Mouse (Mus musculus): Measurements from ENCODE around the gene Dok3. TPM values are rescaled to one million over a fixed set of nuclear protein-coding genes. Genes with fewer than 3 reads are reported as not detected.
A peak's percentile ranks its signal among the peaks of the same experiment; 100 is the strongest.

Gene Dok3
- total RNA-seq, 2 experiments from 2014 or later: 5.0 to 6.5 TPM

DNA sequence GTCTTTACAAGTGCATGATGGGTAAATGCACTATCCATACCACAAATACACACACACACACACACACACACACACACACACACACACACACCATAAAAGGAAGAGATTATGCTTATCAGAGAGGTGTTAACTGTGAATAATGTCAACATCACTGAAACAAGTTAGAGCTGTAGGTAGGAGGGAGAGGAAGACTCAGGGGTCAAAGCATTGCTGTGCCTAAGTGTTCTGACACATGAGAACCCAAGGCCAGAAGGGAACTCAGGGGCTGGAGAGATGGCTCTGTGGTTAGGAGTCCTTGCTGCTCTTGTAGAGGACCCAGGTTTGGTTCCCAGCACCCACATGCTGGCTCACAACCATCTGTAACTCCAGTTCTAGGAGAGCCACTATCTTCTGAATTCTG is 49.2 kb downstream of the Dok3 start:
- DNase-seq (ENCODE audit: low spot score in 2 of 2): no peak

DNA sequence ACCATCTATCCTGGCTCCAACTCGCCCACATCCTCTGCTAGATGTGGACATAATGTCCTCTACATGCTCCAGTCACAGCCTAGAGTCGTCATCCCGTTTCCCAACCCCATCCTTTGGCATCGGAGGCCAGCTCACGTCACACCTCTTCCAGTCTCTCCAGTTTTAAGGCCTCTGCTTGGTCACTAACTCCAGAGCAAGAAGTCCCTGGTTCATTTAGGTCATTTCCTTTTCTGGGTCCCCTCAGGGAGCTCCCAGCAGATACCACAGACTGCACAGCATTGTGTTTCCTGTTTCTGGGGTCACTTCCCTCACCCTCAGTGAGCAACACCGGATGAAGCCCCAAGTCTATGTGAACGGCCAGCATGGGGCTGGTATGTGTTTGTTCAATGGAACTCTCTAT is 50.1 kb downstream of the Dok3 start:
- DNase-seq (ENCODE audit: low spot score in 2 of 2): no peak

DNA sequence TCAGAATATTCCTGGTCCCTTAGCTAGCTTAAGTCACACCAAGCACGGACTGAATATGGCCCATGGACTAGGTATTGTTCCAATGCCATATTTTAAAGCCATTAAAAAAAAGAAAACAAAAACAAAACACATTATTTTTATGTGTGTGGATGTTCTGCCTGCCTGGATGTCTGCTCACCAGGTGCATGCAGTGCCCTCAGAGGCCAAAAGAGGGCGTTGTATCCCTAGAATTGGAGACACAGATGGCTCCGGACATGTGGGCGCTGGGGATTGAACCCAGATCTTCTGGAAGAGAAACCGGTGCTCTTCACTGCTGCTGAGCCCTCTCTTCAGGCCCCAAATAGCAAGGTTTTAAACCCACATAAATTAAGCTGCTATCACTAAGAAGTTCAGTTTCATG is 51.1 kb downstream of the Dok3 start:
- DNase-seq (ENCODE audit: low spot score in 2 of 2): peak; percentile 70 to 73

DNA sequence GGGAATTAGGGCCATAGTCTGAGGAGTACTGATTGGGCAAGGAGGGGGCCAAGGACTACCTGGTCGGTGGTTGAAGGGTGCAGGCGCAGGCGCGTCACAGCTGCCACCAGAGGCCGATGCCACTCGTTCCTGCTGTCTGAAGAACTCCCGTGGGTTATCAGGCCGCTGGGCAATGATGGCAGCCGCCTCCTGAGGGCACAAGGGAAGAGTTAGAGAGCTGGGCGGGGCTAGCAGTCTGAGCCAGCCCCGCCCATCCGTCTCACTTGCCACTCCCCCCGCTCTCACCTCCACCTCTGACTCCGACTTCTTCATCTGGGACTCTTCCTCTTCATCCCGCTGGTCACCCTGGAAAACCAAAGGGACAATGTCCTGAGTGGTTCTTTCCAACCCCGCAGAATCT is 51.6 kb downstream of the Dok3 start:
- DNase-seq (ENCODE audit: low spot score in 2 of 2): no peak

DNA sequence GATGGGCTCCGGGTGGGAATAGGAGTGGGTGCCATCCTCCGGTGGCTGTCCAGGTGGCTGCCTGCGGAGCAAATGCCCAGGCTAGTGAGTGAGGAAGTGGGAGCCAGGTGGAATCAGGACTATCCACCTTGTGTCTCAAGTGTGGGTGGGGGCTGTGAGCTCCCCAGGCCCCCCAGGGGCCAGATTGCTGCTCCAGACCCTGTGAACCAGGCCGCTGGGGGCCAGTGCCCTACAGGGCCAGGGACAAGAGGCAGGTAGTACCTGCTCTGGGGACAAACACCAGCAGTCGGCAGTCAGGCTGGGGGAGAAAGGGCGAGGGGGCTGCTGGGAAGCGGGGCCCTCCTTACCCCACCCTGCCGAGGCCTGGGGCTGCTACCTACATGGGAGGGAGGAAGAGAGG is 52.8 kb downstream of the Dok3 start:
- DNase-seq (ENCODE audit: low spot score in 2 of 2): no peak

DNA sequence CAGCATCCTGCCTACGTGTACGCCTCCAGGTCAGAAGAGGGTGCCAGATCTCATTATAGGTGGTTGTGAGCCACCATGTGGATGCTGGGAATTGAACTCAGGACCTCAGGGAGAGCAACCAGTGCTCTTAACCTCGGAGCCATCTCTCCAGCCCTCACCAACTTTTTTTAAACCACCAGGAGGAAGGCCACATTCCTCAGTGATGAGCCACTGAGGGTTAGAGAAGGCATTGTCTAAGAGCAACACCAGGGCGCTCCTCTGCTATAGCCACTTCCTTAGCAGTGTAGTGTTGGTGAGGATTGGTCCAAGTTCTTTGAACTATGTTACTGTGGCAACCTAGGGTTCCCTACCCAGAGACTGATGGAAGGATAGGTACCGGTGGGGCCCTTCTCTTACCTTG is 53.3 kb downstream of the Dok3 start:
- no peak for DNase-seq (ENCODE audit: low spot score in 2 of 2)

DNA sequence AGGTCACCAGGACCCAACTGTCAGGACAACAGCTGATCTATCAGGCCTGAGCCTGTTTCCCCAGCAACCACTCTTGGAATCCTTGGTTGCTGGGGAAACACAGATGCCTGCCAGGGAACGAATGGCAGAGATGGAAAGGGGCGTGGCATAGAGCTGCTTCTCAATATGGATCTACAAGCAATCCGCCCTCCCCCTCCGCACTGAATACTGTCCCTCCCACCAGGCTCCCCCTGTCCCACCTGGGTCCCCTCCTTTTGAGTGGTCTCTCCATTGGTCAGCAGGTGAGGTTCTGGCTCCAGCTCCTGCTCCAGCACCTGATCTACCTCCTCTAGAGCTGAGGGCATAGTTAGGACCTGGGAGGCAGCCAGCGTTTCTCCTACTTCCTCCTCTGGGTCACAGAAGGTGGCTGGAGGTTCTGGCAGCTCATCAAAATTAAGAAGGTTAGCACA is 54.5 kb downstream of the Dok3 start:
- peak; percentile 66 to 79 for DNase-seq (ENCODE audit: low spot score in 2 of 2)

DNA sequence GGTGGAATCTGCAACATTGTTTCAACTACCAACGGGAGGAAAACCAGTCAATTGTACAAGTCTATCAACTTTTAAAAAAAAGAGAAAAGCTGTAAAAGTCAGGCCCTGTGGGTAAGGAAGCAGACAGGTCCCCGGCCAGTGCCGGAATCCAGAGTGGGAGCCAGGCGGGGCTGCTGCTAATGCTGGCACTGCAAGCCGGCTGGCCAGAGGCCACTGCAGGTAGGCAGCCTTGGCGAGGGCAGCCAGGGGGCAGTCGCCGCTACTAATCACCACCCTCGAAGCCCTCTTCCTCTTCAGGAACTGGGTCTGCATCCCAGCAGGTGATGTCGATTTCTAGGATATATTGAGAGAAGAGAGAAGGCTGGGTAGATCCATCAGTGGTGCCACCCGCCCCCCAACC is 55.1 kb downstream of the Dok3 start:
- DNase-seq (ENCODE audit: low spot score in 2 of 2): peak in 1 of 2 experiments; percentile 38

Small RNA genes lying within 50 kb of the gene (microRNA-seq; reads per million reads assigned to microRNA genes)
- gene Mir6944 (93.5 to 124 reads per million in 2 experiments), gene Mir6945 (4.3 to 5.8 reads per million in 2 experiments)

Other genes starting within 250 kb of the Dok3 start
- gene Prelid1, start 208.8 kb downstream of the Dok3 start, total RNA-seq (2021): 100 to 1,000 TPM; 169 to 177 TPM
- 10 to 100 TPM; 62.4 to 66.9 TPM for gene Rab24, start 207.3 kb downstream of the Dok3 start, total RNA-seq (2021)
- gene Mxd3, start 199.5 kb downstream of the Dok3 start, total RNA-seq (2021): 1 to 10 TPM; 2.4 to 2.9 TPM
- 10 to 100 TPM; 44.7 to 49.4 TPM for gene Lman2, start 166.5 kb downstream of the Dok3 start, total RNA-seq (2021)
- 10 to 100 TPM; 28.6 to 37.0 TPM for gene Rgs14, start 159.6 kb downstream of the Dok3 start, total RNA-seq (2021)
- not detected for gene Slc34a1, start 131.1 kb downstream of the Dok3 start, total RNA-seq (2021)
- under 1 TPM in 1 of 2 experiments, not detected in 1; 0.75 TPM for gene Pfn3, start 114.1 kb downstream of the Dok3 start, total RNA-seq (2021)
- 1 to 10 TPM in 1 of 2 experiments, under 1 TPM in 1; 0.37 to 1.2 TPM for gene F12, start 102.5 kb downstream of the Dok3 start, total RNA-seq (2021)
- gene Grk6, start 84.2 kb downstream of the Dok3 start, total RNA-seq (2021): 10 to 100 TPM; 76.4 to 79.2 TPM
- 100 to 1,000 TPM in 1 of 2 experiments, 10 to 100 TPM in 1; 98.1 to 112 TPM for gene Prr7, start 65.0 kb downstream of the Dok3 start, total RNA-seq (2021)
- 100 to 1,000 TPM; 392 to 399 TPM for gene Dbn1, start 41.2 kb downstream of the Dok3 start, total RNA-seq (2021)
- 10 to 100 TPM; 66.1 to 68.9 TPM for gene Pdlim7, start 15.6 kb downstream of the Dok3 start, total RNA-seq (2021)
- gene Ddx41, start 7.4 kb upstream of the Dok3 start, total RNA-seq (2021): 10 to 100 TPM; 36.9 to 46.6 TPM
- 10 to 100 TPM; 61.9 to 82.4 TPM for gene Fam193b, start 41.8 kb upstream of the Dok3 start, total RNA-seq (2021)
- 100 to 1,000 TPM; 127 to 128 TPM for gene Tmed9, start 44.4 kb upstream of the Dok3 start, total RNA-seq (2021)
- 10 to 100 TPM; 23.1 to 23.8 TPM for gene B4galt7, start 70.6 kb upstream of the Dok3 start, total RNA-seq (2021)
- gene Caml, start 93.7 kb upstream of the Dok3 start, total RNA-seq (2021): 10 to 100 TPM; 51.5 to 59.9 TPM
- gene Ddx46, start 105.7 kb upstream of the Dok3 start, total RNA-seq (2021): 10 to 100 TPM; 49.4 to 55.2 TPM
- 10 to 100 TPM; 82.3 to 83.3 TPM for gene B230219D22Rik, start 163.8 kb upstream of the Dok3 start, total RNA-seq (2021)
- 10 to 100 TPM; 58.3 to 61.4 TPM for gene Txndc15, start 185.4 kb upstream of the Dok3 start, total RNA-seq (2021)
- 10 to 100 TPM; 28.3 to 36.1 TPM for gene Pcbd2, start 198.1 kb upstream of the Dok3 start, total RNA-seq (2021)